Mouse (Mus musculus) erythroblast, embryonic 14.5 days (primary cell): ENCODE results near the gene Cdk6. TPM values are rescaled to one million over a fixed set of nuclear protein-coding genes. Genes with fewer than 3 reads are reported as not detected.

ENCODE experiments used
- H3K27me3 ChIP-seq: 2 replicates; pipeline ENCODE4 v1.6.1; 2012; ENCODE audit warnings: inconsistent platforms; ENCODE audit not compliant: control insufficient read depth
- H3K36me3 ChIP-seq: 2 replicates; pipeline ENCODE4 v1.6.1; 2012; ENCODE audit warnings: mild to moderate bottlenecking, inconsistent platforms; ENCODE audit not compliant: control insufficient read depth
- H3K4me1 ChIP-seq: 2 replicates; pipeline ENCODE4 v1.6.1; 2012; ENCODE audit warnings: inconsistent platforms; ENCODE audit not compliant: control insufficient read depth
- H3K4me3 ChIP-seq: replicated peaks from 2 replicates; pipeline ENCODE3; 2012; ENCODE audit warnings: moderate library complexity, mild to moderate bottlenecking, inconsistent platforms
- H3K9me3 ChIP-seq: 2 replicates; pipeline ENCODE4 v1.6.1; 2012; ENCODE audit warnings: low read length, inconsistent platforms, mixed read lengths; ENCODE audit not compliant: control insufficient read depth
- GATA1 ChIP-seq: IDR thresholded peaks from 2 replicates; pipeline ENCODE4 v1.6.1; 2012; ENCODE audit warnings: low read length, inconsistent platforms, mixed read lengths
- TAL1 ChIP-seq: IDR thresholded peaks from 3 replicates; pipeline ENCODE4 v1.6.1; 2012; ENCODE audit warnings: low read length, inconsistent platforms, mixed read lengths
- polyA plus RNA-seq: library from polyadenylated mRNA; stranded (reverse); fragments of >175 nt; gene quantifications from 2 replicates; pipeline ENCODE4 v1.2.3, GENCODE M21; 2012

The Cdk6 gene
- polyA plus RNA-seq, 1 experiment, result 0.03 TPM

GRCm38 (mm10) chr5:3356261-3356778, 15.0 kb downstream of the Cdk6 start:
- Histone ChIP-seq H3K27me3 (no peaks in the 10 kb centered on the region), H3K9me3 (no peaks in the 10 kb centered on the region), H3K36me3 (no peaks in the 10 kb centered on the region), H3K4me1 (peaks cover 50% of the 10 kb centered on the region), H3K4me3 (no peak overlapping the region)
- TF ChIP-seq GATA1 (no peak), TAL1 (no peak)

DNA sequence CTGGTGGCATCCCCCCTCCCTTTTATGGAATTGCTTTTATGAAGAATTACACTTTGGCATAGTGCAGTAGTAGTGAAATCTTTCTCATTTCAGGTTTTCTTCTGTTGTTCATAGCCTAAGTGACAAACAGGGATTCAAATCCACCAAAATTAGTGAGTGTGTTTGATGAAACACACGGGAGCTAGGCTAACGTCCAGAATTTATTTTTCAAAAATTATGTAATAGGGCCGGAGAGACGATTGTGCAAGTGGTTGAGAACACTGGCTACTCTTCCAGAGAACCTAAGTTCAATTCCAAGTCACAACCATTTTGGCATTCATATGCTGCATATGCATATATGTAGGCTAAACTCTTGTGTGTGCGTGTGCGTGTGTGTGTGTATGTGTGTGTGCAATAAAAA, 16.2 kb downstream of the Cdk6 start:
- H3K4me1 ChIP-seq, result peaks cover 59% of the 10 kb centered on the region
- H3K9me3 ChIP-seq, result no peaks in the 10 kb centered on the region
- no peaks in the 10 kb centered on the region for H3K36me3 ChIP-seq
- TF ChIP-seq GATA1 (no peak), TAL1 (no peak)
- H3K4me3 ChIP-seq, result no peak overlapping the region
- H3K27me3 ChIP-seq, result no peaks in the 10 kb centered on the region

- Histone ChIP-seq H3K9me3 (no peaks in the 10 kb centered on the region), H3K36me3 (no peaks in the 10 kb centered on the region), H3K27me3 (no peaks in the 10 kb centered on the region), H3K4me1 (peaks cover 63% of the 10 kb centered on the region), H3K4me3 (no peak overlapping the region)
- no peak for TF ChIP-seq TAL1
- TF ChIP-seq GATA1, result no peak
Measured at GRCm38 (mm10) chr5:3358687-3359520, 17.6 kb downstream of the Cdk6 start.

DNA sequence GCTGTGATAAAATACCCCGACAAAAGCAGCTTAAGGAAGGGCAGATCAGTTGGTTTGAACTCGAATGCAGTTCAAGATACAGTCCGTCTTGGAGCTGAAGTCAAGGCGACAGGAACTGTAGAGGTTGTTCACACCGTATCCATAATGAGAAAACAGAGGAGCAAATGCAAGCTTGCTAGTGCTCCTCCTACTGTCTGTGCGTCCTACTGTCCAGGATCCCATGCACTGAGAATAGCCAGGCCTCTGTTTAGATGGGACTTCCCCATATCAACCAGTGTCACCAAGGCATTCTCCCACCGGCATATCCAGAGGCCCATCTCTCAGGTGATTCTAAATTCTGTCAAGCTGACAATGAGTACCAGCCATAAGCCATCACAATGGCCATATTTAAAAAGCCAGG, 18.6 kb downstream of the Cdk6 start:
- Histone ChIP-seq H3K4me3 (no peak overlapping the region), H3K36me3 (no peaks in the 10 kb centered on the region), H3K4me1 (peaks cover 54% of the 10 kb centered on the region), H3K27me3 (no peaks in the 10 kb centered on the region), H3K9me3 (no peaks in the 10 kb centered on the region)
- TF ChIP-seq TAL1, result no peak

- Histone ChIP-seq H3K27me3 (no peaks in the 10 kb centered on the region), H3K36me3 (no peaks in the 10 kb centered on the region), H3K9me3 (no peaks in the 10 kb centered on the region), H3K4me3 (no peak overlapping the region), H3K4me1 (peaks cover 45% of the 10 kb centered on the region)
- TF ChIP-seq GATA1, result no peak
- TF ChIP-seq TAL1, result no peak
Measured at GRCm38 (mm10) chr5:3361252-3361651, 20.0 kb downstream of the Cdk6 start.

- Histone ChIP-seq H3K4me3 (no peak overlapping the region), H3K9me3 (no peaks in the 10 kb centered on the region), H3K36me3 (no peaks in the 10 kb centered on the region), H3K27me3 (no peaks in the 10 kb centered on the region), H3K4me1 (peaks cover 41% of the 10 kb centered on the region)
- TF ChIP-seq GATA1 (no peak), TAL1 (no peak)
Measured at GRCm38 (mm10) chr5:3362111-3362510, 20.8 kb downstream of the Cdk6 start.

- no peaks in the 10 kb centered on the region for H3K9me3 ChIP-seq
- TF ChIP-seq GATA1 (no peak), TAL1 (no peak)
- peaks cover 41% of the 10 kb centered on the region for H3K4me1 ChIP-seq
- no peaks in the 10 kb centered on the region; the same call in 1 of the 2 replicates for H3K36me3 ChIP-seq
- H3K4me3 ChIP-seq, result no peak overlapping the region
- H3K27me3 ChIP-seq, result no peaks in the 10 kb centered on the region
Measured at GRCm38 (mm10) chr5:3363036-3363983, 22.0 kb downstream of the Cdk6 start.

DNA sequence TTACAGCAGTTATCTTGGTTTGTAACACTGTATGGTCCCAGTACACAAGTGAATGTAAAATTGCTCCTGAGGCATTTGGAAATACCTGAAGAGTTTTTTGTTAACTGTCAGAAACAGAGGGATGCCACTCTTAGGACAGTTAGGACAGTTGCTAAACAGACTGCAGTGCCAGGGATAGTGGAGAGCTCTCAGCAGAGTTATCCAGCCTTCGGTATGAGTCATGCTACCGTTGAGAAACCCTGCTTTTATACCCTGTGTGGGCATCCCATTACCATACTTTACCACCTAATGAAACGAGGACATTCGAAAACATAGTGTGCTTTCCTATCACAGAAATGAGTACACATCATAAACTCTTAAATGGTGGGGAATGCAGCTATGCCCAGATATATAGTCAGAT, 25.8 kb downstream of the Cdk6 start:
- H3K36me3 ChIP-seq, result no peaks in the 10 kb centered on the region; the same call in 1 of the 2 replicates
- no peaks in the 10 kb centered on the region for H3K27me3 ChIP-seq

DNA sequence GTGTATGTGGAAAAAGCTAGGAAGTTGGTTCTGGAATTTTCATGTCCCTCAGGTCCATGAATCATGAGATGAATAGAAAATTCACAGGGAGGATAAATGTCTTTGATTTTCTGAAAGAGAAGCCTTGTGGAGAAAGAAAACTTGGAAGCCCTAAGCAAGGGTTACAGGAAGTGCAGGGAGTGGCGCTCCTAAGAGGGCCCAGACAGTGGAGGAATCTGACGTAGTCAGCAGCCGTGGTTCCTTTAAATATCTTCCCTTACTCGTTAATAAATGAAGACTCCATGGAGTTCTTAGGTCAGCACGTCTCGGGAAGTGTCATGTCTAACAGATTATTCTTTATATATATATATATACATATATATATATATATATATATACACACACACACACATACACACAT, 28.0 kb downstream of the Cdk6 start:
- Histone ChIP-seq H3K27me3 (no peaks in the 10 kb centered on the region), H3K36me3 (no peaks in the 10 kb centered on the region; the same call in 1 of the 2 replicates), H3K4me3 (no peak overlapping the region), H3K4me1 (peaks cover 4% of the 10 kb centered on the region; the same call in 1 of the 2 replicates), H3K9me3 (no peaks in the 10 kb centered on the region)
- TF ChIP-seq TAL1, result no peak
- no peak for TF ChIP-seq GATA1

More for the DNA sequence above, 25.8 kb downstream of the Cdk6 start:
- TF ChIP-seq GATA1 (no peak), TAL1 (no peak)
- Histone ChIP-seq H3K4me3 (no peak overlapping the region), H3K4me1 (peaks cover 14% of the 10 kb centered on the region), H3K9me3 (no peaks in the 10 kb centered on the region)
